Mouse (Mus musculus): ENCODE measurements at regions not wholly inside any gene's neighbourhood (a gene's known extent, or its start where the extent isn't known, plus 50 kb on each side); places are given as distances from the start of the nearest gene placed in this dataset.

DNA sequence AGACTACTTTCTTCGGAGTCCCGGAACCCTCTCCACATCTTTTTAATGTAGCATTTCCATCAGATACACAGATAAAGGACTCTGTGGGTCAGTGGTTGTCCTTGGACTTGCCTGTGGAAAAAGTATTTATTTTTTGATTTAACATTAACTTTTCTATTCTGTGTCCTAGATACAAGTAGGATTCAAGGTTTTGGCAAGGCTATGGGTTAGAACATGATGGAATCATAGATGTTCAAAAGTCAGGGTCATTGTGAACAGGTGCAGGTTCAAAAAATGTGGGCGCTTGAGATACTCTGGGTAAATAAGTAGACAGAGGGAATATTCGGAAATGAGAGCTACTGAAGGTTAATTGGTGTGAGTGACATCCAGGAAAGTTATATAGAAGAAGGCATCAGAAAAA is 347.7 kb downstream of the Cypt12 start:
- no peak for ATAC-seq
- Histone ChIP-seq H3K4me2 (ENCODE audit: low read depth, low read length) (no peak overlapping the region), H3K27me3 (ENCODE audit: insufficient read depth, low read length) (no peaks in the 10 kb centered on the region), H3K36me3 (ENCODE audit: insufficient read depth, low read length) (no peaks in the 10 kb centered on the region), H3K9me3 (ENCODE audit: low read length) (no peaks in the 10 kb centered on the region), H3K4me3 (ENCODE audit: low read length) (no peak overlapping the region), H3K9ac (replicated peaks; ENCODE audit: low read length) (no peak overlapping the region), H3K27ac (no peak overlapping the region), H3K4me1 (ENCODE audit: insufficient read depth, low read length) (no peaks in the 10 kb centered on the region)
- 92% methylated on average over 4 of the region's 4 CpGs for WGBS
- TF ChIP-seq CTCF (IDR thresholded peaks at IDR 0.05; ENCODE audit: low read depth): no peak
- no peak for DNase-seq (ENCODE audit: low spot score)

DNA sequence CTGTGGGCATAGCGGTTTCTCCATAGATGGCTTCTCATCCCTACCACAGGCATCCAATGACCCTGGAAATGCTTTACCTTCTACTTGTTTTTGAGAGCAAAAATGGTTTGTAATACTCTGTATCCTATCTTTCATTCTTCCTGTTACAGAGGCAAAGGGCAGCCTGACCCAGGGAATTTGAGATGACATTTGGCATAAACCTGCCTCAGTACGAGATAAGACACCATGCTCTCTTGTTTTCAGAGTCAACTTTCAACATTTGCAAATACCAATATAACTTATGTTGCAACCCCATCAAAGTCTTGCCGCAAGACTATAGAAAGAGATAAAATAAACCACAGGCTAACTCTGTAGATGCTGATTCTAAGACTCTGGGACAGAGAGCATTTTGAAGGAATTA is 350.5 kb downstream of the Cypt12 start:
- Histone ChIP-seq H3K4me3 (ENCODE audit: low read length) (no peak overlapping the region), H3K36me3 (ENCODE audit: insufficient read depth, low read length) (no peaks in the 10 kb centered on the region), H3K4me1 (ENCODE audit: insufficient read depth, low read length) (no peaks in the 10 kb centered on the region), H3K9me3 (ENCODE audit: low read length) (no peaks in the 10 kb centered on the region), H3K27ac (no peak overlapping the region), H3K9ac (replicated peaks; ENCODE audit: low read length) (no peak overlapping the region), H3K4me2 (ENCODE audit: low read depth, low read length) (no peak overlapping the region), H3K27me3 (ENCODE audit: insufficient read depth, low read length) (no peaks in the 10 kb centered on the region)
- ATAC-seq: no peak
- 95% methylated on average over 3 of the region's 3 CpGs for WGBS
- no peak for TF ChIP-seq CTCF (IDR thresholded peaks at IDR 0.05; ENCODE audit: low read depth)
- DNase-seq (ENCODE audit: low spot score): no peak

DNA sequence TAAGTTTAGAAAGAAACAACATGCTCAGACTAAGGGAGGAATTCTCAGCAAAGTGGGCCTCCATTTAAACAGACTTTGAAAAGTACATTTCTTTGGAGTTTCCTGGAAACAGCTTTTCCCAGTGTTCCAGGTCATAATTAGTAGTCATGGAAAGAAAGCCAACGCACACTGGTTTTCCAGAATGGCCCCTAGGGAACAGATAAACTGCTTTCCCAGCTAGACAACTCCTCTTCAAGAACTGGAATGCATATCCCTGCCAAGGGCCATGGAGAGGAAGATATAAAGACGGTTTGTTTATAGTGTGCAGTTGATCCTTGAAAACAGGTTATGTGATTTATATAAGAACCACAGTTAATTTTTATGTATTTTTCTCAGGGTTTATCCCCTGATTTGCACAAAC is 351.3 kb downstream of the Cypt12 start:
- no peaks in the 10 kb centered on the region for H3K9me3 ChIP-seq (ENCODE audit: low read length)
- no peaks in the 10 kb centered on the region for H3K4me1 ChIP-seq (ENCODE audit: insufficient read depth, low read length)
- no peak overlapping the region for H3K4me3 ChIP-seq (ENCODE audit: low read length)
- H3K27me3 ChIP-seq (ENCODE audit: insufficient read depth, low read length): no peaks in the 10 kb centered on the region
- WGBS: 41% methylated on average over 2 of the region's 2 CpGs
- no peak overlapping the region for H3K9ac ChIP-seq (replicated peaks; ENCODE audit: low read length)
- TF ChIP-seq CTCF (IDR thresholded peaks at IDR 0.05; ENCODE audit: low read depth): no peak
- no peak overlapping the region for H3K4me2 ChIP-seq (ENCODE audit: low read depth, low read length)
- no peak overlapping the region for H3K27ac ChIP-seq
- no peak for ATAC-seq
- H3K36me3 ChIP-seq (ENCODE audit: insufficient read depth, low read length): no peaks in the 10 kb centered on the region
- DNase-seq (ENCODE audit: low spot score): peak; percentile 28

DNA sequence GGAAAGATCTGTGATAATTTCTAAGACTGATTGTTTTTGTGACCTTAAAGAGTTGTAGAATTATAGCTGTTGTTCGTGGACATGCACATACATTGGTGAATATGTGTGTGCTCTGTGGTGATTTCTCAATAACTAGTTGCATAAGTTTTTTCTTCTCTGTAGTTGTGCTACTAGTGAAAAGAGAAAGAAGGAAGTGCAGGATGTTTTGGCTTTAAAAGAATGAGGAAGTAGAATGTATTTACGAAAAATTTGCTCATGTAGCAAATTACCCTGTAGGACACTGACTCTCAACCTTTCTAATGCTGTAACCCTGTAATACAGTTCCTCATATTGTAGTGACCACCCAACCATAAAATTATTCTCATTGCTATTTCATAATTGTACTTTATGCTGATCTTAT is 371.2 kb downstream of the Cypt12 start:
- no peaks in the 10 kb centered on the region for H3K27me3 ChIP-seq (ENCODE audit: insufficient read depth, low read length)
- no peak overlapping the region for H3K4me2 ChIP-seq (ENCODE audit: low read depth, low read length)
- TF ChIP-seq CTCF (IDR thresholded peaks at IDR 0.05; ENCODE audit: low read depth): no peak
- ATAC-seq (no peak), DNase-seq (ENCODE audit: low spot score) (no peak)
- no peaks in the 10 kb centered on the region for H3K4me1 ChIP-seq (ENCODE audit: insufficient read depth, low read length)
- H3K9ac ChIP-seq (replicated peaks; ENCODE audit: low read length): no peak overlapping the region
- WGBS: 91% methylated on average over 2 of the region's 2 CpGs
- H3K36me3 ChIP-seq (ENCODE audit: insufficient read depth, low read length): no peaks in the 10 kb centered on the region
- no peaks in the 10 kb centered on the region for H3K9me3 ChIP-seq (ENCODE audit: low read length)
- H3K27ac ChIP-seq: no peak overlapping the region
- H3K4me3 ChIP-seq (ENCODE audit: low read length): no peak overlapping the region

DNA sequence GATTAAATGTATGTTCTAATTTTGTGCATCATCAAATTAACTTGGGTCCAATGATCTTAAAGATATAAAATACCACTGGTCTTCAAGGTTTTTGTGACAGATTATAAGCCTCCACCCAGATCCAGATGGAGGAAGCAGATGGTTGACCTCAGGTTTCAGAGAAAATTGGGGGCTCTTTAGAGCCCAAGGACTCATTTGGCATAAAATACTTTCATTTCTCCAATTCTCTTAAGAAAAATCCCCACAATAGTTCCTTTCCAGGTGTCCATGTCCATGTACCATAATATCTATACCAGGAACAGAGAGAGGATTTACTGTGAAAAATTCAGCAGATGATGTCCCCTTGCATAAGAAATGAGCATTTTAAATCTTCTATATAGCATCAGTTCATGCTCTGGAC is 385.0 kb downstream of the Cypt12 start:
- Histone ChIP-seq H3K9ac (replicated peaks; ENCODE audit: low read length) (no peak overlapping the region), H3K9me3 (ENCODE audit: low read length) (no peaks in the 10 kb centered on the region), H3K4me3 (ENCODE audit: low read length) (no peak overlapping the region), H3K27me3 (ENCODE audit: insufficient read depth, low read length) (no peaks in the 10 kb centered on the region), H3K27ac (no peak overlapping the region), H3K4me1 (ENCODE audit: insufficient read depth, low read length) (no peaks in the 10 kb centered on the region), H3K4me2 (ENCODE audit: low read depth, low read length) (no peak overlapping the region), H3K36me3 (ENCODE audit: insufficient read depth, low read length) (no peaks in the 10 kb centered on the region)
- no peak for TF ChIP-seq CTCF (IDR thresholded peaks at IDR 0.05; ENCODE audit: low read depth)
- ATAC-seq (no peak), DNase-seq (ENCODE audit: low spot score) (no peak)

DNA sequence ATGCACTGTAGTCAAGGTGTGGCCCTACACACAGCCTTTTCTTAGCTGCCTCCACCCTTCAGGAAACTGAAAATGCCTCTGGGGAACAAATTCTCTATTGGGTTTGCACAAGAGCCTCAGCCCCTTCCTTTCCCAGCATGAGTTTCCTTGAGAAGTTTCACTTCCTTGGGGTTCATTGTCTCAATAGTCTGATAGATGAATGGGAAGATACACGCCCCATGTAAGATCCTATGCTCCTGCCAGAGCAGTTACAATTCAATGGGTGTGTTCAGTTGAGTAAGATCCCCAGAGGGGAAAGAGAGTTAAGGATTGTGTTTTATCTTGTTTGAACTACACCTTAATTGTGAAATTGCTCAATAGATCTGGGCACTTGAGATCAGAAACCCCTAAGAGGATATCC is 391.0 kb downstream of the Cypt12 start:
- no peaks in the 10 kb centered on the region for H3K27me3 ChIP-seq (ENCODE audit: insufficient read depth, low read length)
- no peak for TF ChIP-seq CTCF (IDR thresholded peaks at IDR 0.05; ENCODE audit: low read depth)
- no peaks in the 10 kb centered on the region for H3K36me3 ChIP-seq (ENCODE audit: insufficient read depth, low read length)
- no peak overlapping the region for H3K4me3 ChIP-seq (ENCODE audit: low read length)
- 44% methylated on average over 1 of the region's 1 CpGs for WGBS
- DNase-seq (ENCODE audit: low spot score): no peak
- no peak overlapping the region for H3K9ac ChIP-seq (replicated peaks; ENCODE audit: low read length)
- H3K4me2 ChIP-seq (ENCODE audit: low read depth, low read length): no peak overlapping the region
- H3K9me3 ChIP-seq (ENCODE audit: low read length): no peaks in the 10 kb centered on the region
- no peaks in the 10 kb centered on the region for H3K4me1 ChIP-seq (ENCODE audit: insufficient read depth, low read length)
- no peak for ATAC-seq
- no peak overlapping the region for H3K27ac ChIP-seq

DNA sequence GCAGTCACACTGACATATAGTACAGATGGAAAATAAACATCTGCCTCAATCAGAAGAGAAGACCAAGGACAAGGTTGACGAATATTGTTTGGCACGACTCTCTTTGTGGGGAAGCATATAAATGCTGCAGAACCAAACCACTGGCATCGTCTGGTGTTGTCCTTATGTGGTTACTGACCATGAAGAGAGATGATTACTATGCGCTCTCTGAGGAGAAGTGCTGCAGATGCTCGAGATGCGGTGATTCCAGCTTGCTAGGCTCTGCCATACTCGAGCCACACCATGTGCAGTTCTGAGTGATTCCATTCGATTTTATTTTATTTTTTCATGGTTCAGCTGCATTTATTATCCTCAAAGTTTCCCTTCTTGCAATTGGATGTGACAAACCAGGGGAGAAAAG is 393.5 kb downstream of the Cypt12 start:
- H3K4me2 ChIP-seq (ENCODE audit: low read depth, low read length): no peak overlapping the region
- no peaks in the 10 kb centered on the region for H3K27me3 ChIP-seq (ENCODE audit: insufficient read depth, low read length)
- no peaks in the 10 kb centered on the region for H3K36me3 ChIP-seq (ENCODE audit: insufficient read depth, low read length)
- H3K27ac ChIP-seq: no peak overlapping the region
- no peak overlapping the region for H3K9ac ChIP-seq (replicated peaks; ENCODE audit: low read length)
- no peak for DNase-seq (ENCODE audit: low spot score)
- ATAC-seq: no peak
- 76% methylated on average over 8 of the region's 8 CpGs for WGBS
- TF ChIP-seq CTCF (IDR thresholded peaks at IDR 0.05; ENCODE audit: low read depth): no peak
- H3K4me1 ChIP-seq (ENCODE audit: insufficient read depth, low read length): no peaks in the 10 kb centered on the region
- no peaks in the 10 kb centered on the region for H3K9me3 ChIP-seq (ENCODE audit: low read length)
- no peak overlapping the region for H3K4me3 ChIP-seq (ENCODE audit: low read length)

All from hindbrain, postnatal 0 days (tissue).